Mouse (Mus musculus): ENCODE measurements around the gene Ncoa5.

- TF ChIP-seq CTCF (IDR thresholded peaks at IDR 0.05; ENCODE audit: borderline replicate concordance, insufficient read depth, low read length) (no peak), POLR2A (IDR thresholded peaks at IDR 0.05; ENCODE audit: low read depth, low read length) (no peak)
These were observed 68.3 kb downstream of the Ncoa5 start for GRCm38 (mm10) chr2:164966381-164966780.
